In the genomic region with DNA sequence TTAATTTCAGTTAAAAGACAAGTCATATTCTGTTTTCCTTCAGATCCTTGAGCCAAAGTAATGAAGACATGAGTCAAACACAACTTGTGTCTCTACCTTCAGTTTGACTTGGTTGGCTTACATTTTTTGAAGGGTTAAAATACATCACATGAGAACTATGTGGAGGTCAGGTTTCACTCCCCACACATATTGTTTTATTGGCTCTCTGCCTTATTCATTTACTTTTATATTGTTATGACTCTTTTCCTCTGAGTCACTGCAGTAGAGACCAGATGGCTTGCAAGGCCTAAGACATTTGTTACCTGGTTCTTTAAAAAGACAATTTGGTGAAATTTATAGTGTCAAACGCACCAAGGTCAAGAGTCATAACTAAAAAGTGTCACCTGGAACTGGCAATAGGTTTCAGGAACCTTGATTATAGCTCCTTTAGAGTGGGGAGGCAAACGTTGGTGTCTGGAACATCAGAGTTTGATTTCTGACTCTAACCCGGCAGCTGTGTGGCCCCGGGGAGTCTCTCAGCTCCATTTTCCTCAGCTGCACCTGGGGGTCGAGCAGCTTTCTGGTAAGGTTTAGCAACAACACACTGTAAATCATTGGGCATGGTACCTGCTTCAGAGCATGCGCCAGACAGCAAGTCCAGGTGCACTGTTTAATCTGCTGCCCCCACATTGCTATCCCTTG, we compare ENCODE assay signal across 19 mouse cellular contexts.
A peak's percentile ranks its signal among the peaks of the same experiment; 100 is the strongest.
DNase-seq lines count a peak whose midpoint lies in the region; ATAC-seq and TF ChIP-seq lines count a peak whose summit lies in the region.
"Had no signal": no experiment of that assay in that cellular context is flagged by ENCODE, and none has a peak within 500 bp of the region (broad histone marks: within the 10 kb centered on the region; RNA-seq: fewer than 3 reads in every experiment).

No protein-coding gene starts in this region.

- WGBS in intestine, embryonic 14.5 days, result 32% methylated on average over 6 of the region's 6 CpGs
- WGBS in intestine, postnatal 0 days, result 51% methylated on average over 6 of the region's 6 CpGs
- 7% methylated on average over 6 of the region's 6 CpGs for WGBS in limb, embryonic 14.5 days
- WGBS in midbrain, embryonic 14.5 days, result 86% methylated on average over 6 of the region's 6 CpGs

- H3K9ac ChIP-seq in intestine, embryonic 14.5 days (ENCODE audit: low read length), result no peak overlapping the region
- H3K9ac ChIP-seq in intestine, postnatal 0 days (ENCODE audit: low read depth, low read length), result no peak overlapping the region
- no peak overlapping the region for H3K9ac ChIP-seq in limb, embryonic 14.5 days (ENCODE audit: low read depth, low read length, severe bottlenecking)
- H3K9ac ChIP-seq in midbrain, embryonic 14.5 days (replicated peaks; ENCODE audit: low read length), result no peak overlapping the region
- H3K9ac ChIP-seq: hindbrain, embryonic 12.5 days; liver, embryonic 15.5 days; midbrain, embryonic 13.5 days had no signal

- no peaks in the 10 kb centered on the region for H3K36me3 ChIP-seq in intestine, embryonic 14.5 days (ENCODE audit: control insufficient read depth, insufficient read depth, low read length)
- H3K36me3 ChIP-seq in intestine, postnatal 0 days (ENCODE audit: control insufficient read depth, insufficient read depth), result no peaks in the 10 kb centered on the region
- no peaks in the 10 kb centered on the region for H3K36me3 ChIP-seq in limb, embryonic 14.5 days (ENCODE audit: control insufficient read depth, insufficient read depth, low read length)
- H3K36me3 ChIP-seq in midbrain, embryonic 14.5 days (ENCODE audit: control insufficient read depth, insufficient read depth, low read length), result no peaks in the 10 kb centered on the region
- H3K36me3 ChIP-seq: hindbrain, embryonic 12.5 days; liver, embryonic 15.5 days; midbrain, embryonic 13.5 days had no signal

- H3K4me2 ChIP-seq in intestine, embryonic 14.5 days (ENCODE audit: low read length), result no peak overlapping the region
- no peak overlapping the region for H3K4me2 ChIP-seq in intestine, postnatal 0 days (replicated peaks; ENCODE audit: low read depth)
- no peak overlapping the region for H3K4me2 ChIP-seq in limb, embryonic 14.5 days (replicated peaks; ENCODE audit: low read depth, low read length, severe bottlenecking)
- H3K4me2 ChIP-seq in midbrain, embryonic 14.5 days (ENCODE audit: low read length), result no peak overlapping the region
- H3K4me2 ChIP-seq: hindbrain, embryonic 12.5 days; liver, embryonic 15.5 days; midbrain, embryonic 13.5 days had no signal

- H3K27ac ChIP-seq in intestine, embryonic 14.5 days (ENCODE audit: low read depth), result peak overlapping the region; percentile 41; the same call in 1 of the 2 replicates
- no peak overlapping the region for H3K27ac ChIP-seq in intestine, postnatal 0 days (ENCODE audit: low read depth, low read length)
- peak overlapping the region; percentile 9; the same call in 1 of the 2 replicates for H3K27ac ChIP-seq in limb, embryonic 14.5 days (replicated peaks; ENCODE audit: low read depth, low read length)
- H3K27ac ChIP-seq in midbrain, embryonic 14.5 days (replicated peaks; ENCODE audit: low read depth, low read length), result no peak overlapping the region
- H3K27ac ChIP-seq: hindbrain, embryonic 12.5 days; liver, embryonic 15.5 days; midbrain, embryonic 13.5 days had no signal

- H3K9me3 ChIP-seq in intestine, embryonic 14.5 days (ENCODE audit: control insufficient read depth, low read length), result no peaks in the 10 kb centered on the region
- no peaks in the 10 kb centered on the region for H3K9me3 ChIP-seq in intestine, postnatal 0 days (ENCODE audit: control insufficient read depth)
- no peaks in the 10 kb centered on the region for H3K9me3 ChIP-seq in limb, embryonic 14.5 days (ENCODE audit: control insufficient read depth, low read length)
- H3K9me3 ChIP-seq in midbrain, embryonic 14.5 days (ENCODE audit: control insufficient read depth, low read length), result no peaks in the 10 kb centered on the region
- H3K9me3 ChIP-seq: hindbrain, embryonic 12.5 days; liver, embryonic 15.5 days; midbrain, embryonic 13.5 days had no signal

- TF ChIP-seq CTCF in intestine, postnatal 0 days (IDR thresholded peaks at IDR 0.05; ENCODE audit: low read depth), result no peak

- peak; percentile 60; the same call in 1 of the 2 replicates for ATAC-seq in intestine, embryonic 14.5 days (replicated peaks; ENCODE audit: low FRiP score, low TSS enrichment, low read depth)
- ATAC-seq in intestine, postnatal 0 days, result no peak
- ATAC-seq in limb, embryonic 14.5 days (ENCODE audit: low FRiP score, low read depth), result peak; percentile 81
- no peak for ATAC-seq in midbrain, embryonic 14.5 days (ENCODE audit: low FRiP score, low TSS enrichment)
- ATAC-seq: forebrain, embryonic 16.5 days; lung, postnatal 0 days; midbrain, embryonic 13.5 days had no signal

- no peaks in the 10 kb centered on the region for H3K27me3 ChIP-seq in intestine, embryonic 14.5 days (replicated peaks; ENCODE audit: control insufficient read depth, insufficient read depth, low read length)
- no peaks in the 10 kb centered on the region for H3K27me3 ChIP-seq in intestine, postnatal 0 days (replicated peaks; ENCODE audit: control insufficient read depth, insufficient read depth, low read length)
- no peaks in the 10 kb centered on the region for H3K27me3 ChIP-seq in limb, embryonic 14.5 days (ENCODE audit: control insufficient read depth, insufficient read depth, low read length)
- H3K27me3 ChIP-seq in midbrain, embryonic 14.5 days (ENCODE audit: control insufficient read depth, insufficient read depth, low read length), result no peaks in the 10 kb centered on the region
- H3K27me3 ChIP-seq: hindbrain, embryonic 12.5 days; liver, embryonic 15.5 days; midbrain, embryonic 13.5 days had no signal

- H3K4me3 ChIP-seq in intestine, embryonic 14.5 days (ENCODE audit: low read depth, low read length), result no peak overlapping the region
- no peak overlapping the region for H3K4me3 ChIP-seq in intestine, postnatal 0 days (ENCODE audit: low read depth, low read length)
- H3K4me3 ChIP-seq in limb, embryonic 14.5 days (replicated peaks; ENCODE audit: low read length), result no peak overlapping the region
- H3K4me3 ChIP-seq in midbrain, embryonic 14.5 days (replicated peaks; ENCODE audit: low read depth, low read length), result no peak overlapping the region
- H3K4me3 ChIP-seq: hindbrain, embryonic 12.5 days; liver, embryonic 15.5 days; midbrain, embryonic 13.5 days had no signal

- DNase-seq in intestine, embryonic 14.5 days (ENCODE audit: low spot score), result no peak
- DNase-seq in hindlimb bud, embryonic 11.5 days (ENCODE audit: extremely low spot score, low read depth, low spot score), result peak; percentile 66
- peak; percentile 45 for DNase-seq in limb, embryonic 14.5 days (ENCODE audit: low spot score)
- DNase-seq in thymus, postnatal 36 days, result peak; percentile 33 to 71
- DNase-seq in frontal cortex, adult 2 months (ENCODE audit: extremely low spot score in 1 of 2, low spot score in 1 of 2), result no peak
- no peak for DNase-seq in midbrain, embryonic 14.5 days
- no peak for DNase-seq in adipocyte (ENCODE audit: low spot score)
- DNase-seq: cerebellum, adult 9-11 months; gastrocnemius, postnatal 14 days; kidney, adult 8-10 months; kidney, postnatal 25 days; left cerebral cortex, postnatal 4 days; retina, postnatal 1 day had no signal

- H3K4me1 ChIP-seq in intestine, embryonic 14.5 days (replicated peaks; ENCODE audit: control insufficient read depth, insufficient read depth, low read length), result no peaks in the 10 kb centered on the region
- no peaks in the 10 kb centered on the region for H3K4me1 ChIP-seq in intestine, postnatal 0 days (replicated peaks; ENCODE audit: control insufficient read depth, insufficient read depth, low read length)
- peaks cover 7% of the 10 kb centered on the region for H3K4me1 ChIP-seq in limb, embryonic 14.5 days (ENCODE audit: control insufficient read depth, insufficient read depth, low read length)
- H3K4me1 ChIP-seq in midbrain, embryonic 14.5 days (ENCODE audit: control insufficient read depth, insufficient read depth, low read length), result no peaks in the 10 kb centered on the region
- H3K4me1 ChIP-seq: hindbrain, embryonic 12.5 days; liver, embryonic 15.5 days; midbrain, embryonic 13.5 days had no signal

- TF ChIP-seq POLR2A in limb, embryonic 14.5 days (IDR thresholded peaks at IDR 0.05; ENCODE audit: borderline replicate concordance, extremely low read depth, insufficient read depth, insufficient read length), result no peak

Comparison
In these comparisons a context has a peak if more than half of its experiments do, and no peak if none do; other contexts are left out.
1. ATAC-seq: peak in intestine, embryonic 14.5 days (single experiment) and limb, embryonic 14.5 days (single experiment); none in intestine, postnatal 0 days (single experiment) and midbrain, embryonic 14.5 days (single experiment).
2. H3K27ac ChIP-seq: peak in intestine, embryonic 14.5 days (single experiment) and limb, embryonic 14.5 days (single experiment); none in intestine, postnatal 0 days (single experiment) and midbrain, embryonic 14.5 days (single experiment).
3. DNase-seq: peak in hindlimb bud, embryonic 11.5 days (single experiment), limb, embryonic 14.5 days (single experiment) and thymus, postnatal 36 days (2 of 2); none in intestine, embryonic 14.5 days (single experiment), frontal cortex, adult 2 months (0 of 2), midbrain, embryonic 14.5 days (single experiment) and adipocyte (single experiment).